Mouse (Mus musculus): ENCODE measurements around the gene H2-T23. TPM values are rescaled to one million over a fixed set of nuclear protein-coding genes. Genes with fewer than 3 reads are reported as not detected.

Gene H2-T23
- polyA plus RNA-seq, 1 experiment from 2014 or later = 15.9 TPM

DNA sequence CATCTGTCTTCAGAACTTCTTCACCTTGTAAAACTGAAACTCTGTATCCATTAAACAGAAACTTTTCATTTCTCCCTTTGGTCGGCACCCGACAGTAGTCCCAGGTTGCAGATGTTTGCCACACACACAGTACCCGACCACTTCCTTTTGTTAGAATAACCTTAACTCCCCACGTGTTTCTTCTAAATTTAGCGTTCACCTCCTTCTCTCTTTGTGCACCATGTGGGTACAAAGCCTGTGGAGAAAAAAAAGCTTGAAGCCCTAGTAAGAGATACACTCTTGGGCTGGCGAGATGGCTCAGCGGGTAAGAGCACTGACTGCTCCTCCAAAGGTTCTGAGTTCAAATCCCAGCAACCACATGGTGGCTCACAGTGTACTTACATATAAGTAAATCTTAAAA is 33.3 kb downstream of the H2-T23 start:
- 0 out of 2 replicates have a peak overlapping the region, but pooled peaks have one; percentile 4 for H3K4me2 ChIP-seq
- no peak overlapping the region for H3K9ac ChIP-seq (ENCODE audit: low read depth, low read length)
- peaks cover 31% of the 10 kb centered on the region for H3K4me1 ChIP-seq (replicated peaks; ENCODE audit: control insufficient read depth, insufficient read depth, low read length)
- WGBS = 62% methylated on average over 7 of the region's 7 CpGs
- peaks cover 10% of the 10 kb centered on the region for H3K9me3 ChIP-seq (ENCODE audit: control insufficient read depth, low read length)
- H3K27ac ChIP-seq (ENCODE audit: low read depth, low read length) = no peak overlapping the region
- H3K4me3 ChIP-seq (ENCODE audit: low read depth, low read length) = no peak overlapping the region
- ATAC-seq (replicated peaks; ENCODE audit: low FRiP score) (no peak), DNase-seq (ENCODE audit: low spot score) (no peak)
- H3K36me3 ChIP-seq (ENCODE audit: control insufficient read depth, insufficient read depth, low read length) = peaks cover 4% of the 10 kb centered on the region
- H3K27me3 ChIP-seq (replicated peaks; ENCODE audit: control insufficient read depth, insufficient read depth, low read length) = no peaks in the 10 kb centered on the region

DNA sequence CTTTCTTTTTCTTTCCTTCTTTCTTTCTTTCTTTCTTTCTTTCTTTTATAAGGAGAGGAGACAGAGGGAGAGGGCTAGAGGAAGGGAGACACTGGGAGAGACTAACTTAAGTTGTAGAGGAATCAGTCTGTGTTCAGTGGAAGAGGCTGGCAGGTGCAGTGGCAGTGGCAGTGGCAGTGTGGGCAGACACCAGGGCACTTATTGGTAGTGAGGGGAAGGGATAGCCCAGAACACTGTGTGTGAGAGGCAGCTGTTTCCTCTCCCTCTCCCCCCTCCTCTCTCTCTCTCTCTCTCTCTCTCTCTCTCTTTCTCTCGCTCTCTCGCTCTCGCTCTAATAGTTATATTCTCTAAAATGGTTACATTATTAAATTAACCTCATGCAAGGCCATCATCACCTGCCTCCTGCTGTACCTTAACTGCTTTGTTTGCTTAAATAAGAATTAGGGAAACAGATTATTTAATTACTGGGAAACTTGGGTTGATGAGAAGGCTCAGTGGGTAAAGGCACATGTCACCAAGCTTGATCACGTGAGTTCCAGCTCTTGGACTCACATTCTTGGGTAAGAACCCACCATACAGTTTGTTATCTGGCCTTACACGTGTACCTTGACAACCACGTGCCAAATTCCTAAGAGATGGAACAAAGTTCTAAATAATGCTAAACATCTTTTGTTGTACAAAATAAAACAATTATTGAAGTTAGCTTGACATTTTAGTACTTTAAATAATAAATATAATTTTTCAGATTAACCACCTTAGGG is 33.9 kb downstream of the H2-T23 start:
- ATAC-seq (replicated peaks; ENCODE audit: low FRiP score) = no peak
- WGBS = 73% methylated on average over 6 of the region's 6 CpGs
- Histone ChIP-seq H3K4me2 (peak overlapping the region; percentile 42), H3K36me3 (ENCODE audit: control insufficient read depth, insufficient read depth, low read length) (peaks cover 2% of the 10 kb centered on the region; the same call in 1 of the 2 replicates), H3K27ac (ENCODE audit: low read depth, low read length) (no peak overlapping the region), H3K27me3 (replicated peaks; ENCODE audit: control insufficient read depth, insufficient read depth, low read length) (no peaks in the 10 kb centered on the region), H3K9me3 (ENCODE audit: control insufficient read depth, low read length) (peaks cover 10% of the 10 kb centered on the region), H3K4me1 (replicated peaks; ENCODE audit: control insufficient read depth, insufficient read depth, low read length) (peaks cover 31% of the 10 kb centered on the region), H3K4me3 (ENCODE audit: low read depth, low read length) (no peak overlapping the region), H3K9ac (ENCODE audit: low read depth, low read length) (no peak overlapping the region)
- DNase-seq (ENCODE audit: low spot score) = no peak

DNA sequence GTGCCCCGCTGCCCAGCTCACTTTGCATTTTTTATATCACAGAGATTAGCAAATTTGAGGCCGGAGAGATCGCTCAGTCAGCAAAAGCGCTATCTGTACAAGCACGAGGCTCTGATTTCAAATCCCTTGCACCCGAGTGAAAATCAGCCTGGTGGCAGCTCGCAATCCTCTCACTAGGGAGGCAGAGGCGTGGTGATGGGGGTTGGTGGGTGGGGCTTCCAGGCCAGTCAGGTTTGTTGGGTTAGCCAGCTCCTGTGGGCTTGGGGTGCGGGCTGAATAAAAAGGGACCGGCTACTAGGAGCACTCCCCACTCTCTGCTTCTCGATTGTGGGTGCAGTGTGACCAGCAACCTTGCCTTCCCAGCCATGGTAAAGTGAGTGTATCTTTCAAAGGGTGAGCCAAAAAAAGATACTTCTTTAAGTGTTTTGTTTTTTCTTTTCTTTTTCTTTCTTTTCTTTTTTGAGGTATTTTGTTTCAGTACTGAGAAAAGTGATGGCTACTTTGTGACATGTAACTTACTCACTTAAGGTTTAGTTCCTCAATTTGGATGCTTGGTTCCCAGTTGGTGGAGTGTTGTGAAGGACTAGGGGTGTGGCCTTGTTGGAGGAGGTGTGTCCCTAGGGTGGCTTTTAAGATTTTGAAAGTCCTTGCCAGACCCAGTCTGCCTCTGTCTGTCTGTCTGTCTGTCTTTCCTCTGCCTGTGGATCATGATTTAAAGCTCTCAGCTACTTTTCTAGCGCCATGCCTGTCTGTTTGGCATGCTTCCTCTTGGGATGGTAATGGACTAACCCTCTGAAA is 34.7 kb downstream of the H2-T23 start:
- Histone ChIP-seq H3K27ac (ENCODE audit: low read depth, low read length) (peak overlapping the region; percentile 27; the same call in 1 of the 2 replicates), H3K9ac (ENCODE audit: low read depth, low read length) (no peak overlapping the region), H3K4me3 (ENCODE audit: low read depth, low read length) (no peak overlapping the region), H3K4me1 (replicated peaks; ENCODE audit: control insufficient read depth, insufficient read depth, low read length) (peaks cover 31% of the 10 kb centered on the region), H3K27me3 (replicated peaks; ENCODE audit: control insufficient read depth, insufficient read depth, low read length) (no peaks in the 10 kb centered on the region), H3K9me3 (ENCODE audit: control insufficient read depth, low read length) (peaks cover 10% of the 10 kb centered on the region), H3K4me2 (peak overlapping the region; percentile 42), H3K36me3 (ENCODE audit: control insufficient read depth, insufficient read depth, low read length) (peaks cover 2% of the 10 kb centered on the region; the same call in 1 of the 2 replicates)
- ATAC-seq (replicated peaks; ENCODE audit: low FRiP score) (no peak), DNase-seq (ENCODE audit: low spot score) (no peak)
- WGBS = 47% methylated on average over 12 of the region's 12 CpGs

DNA sequence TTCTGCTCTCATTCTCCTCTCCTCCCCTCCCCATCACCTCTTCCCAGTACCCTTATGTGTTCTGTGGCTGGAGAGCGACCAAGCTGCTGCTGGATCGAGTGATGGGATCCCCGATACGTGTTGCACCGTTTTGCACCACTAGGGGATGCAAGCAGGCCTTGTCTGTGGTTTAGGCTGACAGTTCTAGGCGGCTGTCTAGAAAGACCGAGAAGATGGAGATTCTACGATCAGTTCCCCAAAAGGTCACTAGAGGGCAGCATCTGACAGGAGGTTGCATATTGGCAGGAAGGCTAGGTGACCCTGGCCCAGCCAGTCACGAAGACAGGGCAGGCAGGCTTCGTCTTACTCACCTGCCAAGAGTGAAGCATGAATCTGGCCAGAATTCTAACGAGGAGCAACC is 35.7 kb downstream of the H2-T23 start:
- no peak overlapping the region for H3K27ac ChIP-seq (ENCODE audit: low read depth, low read length)
- H3K4me2 ChIP-seq = peak overlapping the region; percentile 36

DNA sequence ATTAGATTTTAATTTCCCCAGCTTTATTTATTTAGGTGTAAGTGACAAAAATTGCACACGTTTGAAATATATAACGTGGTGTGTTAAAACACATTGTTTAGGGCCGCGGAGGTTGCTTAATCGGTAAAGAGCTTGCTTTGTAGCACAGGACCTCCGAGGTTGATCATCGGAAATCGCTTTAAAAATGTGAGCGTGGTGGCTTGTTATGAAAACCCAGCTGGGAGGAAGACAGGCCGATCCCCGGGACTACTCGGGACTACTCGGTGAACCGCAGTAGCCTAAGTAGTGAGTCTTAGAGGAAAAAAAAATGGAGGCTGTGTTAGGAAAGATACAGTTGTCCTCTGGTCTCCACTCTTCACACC is 37.8 kb downstream of the H2-T23 start:
- DNase-seq (ENCODE audit: low spot score) (no peak), ATAC-seq (replicated peaks; ENCODE audit: low FRiP score) (no peak)
- Histone ChIP-seq H3K9ac (ENCODE audit: low read depth, low read length) (peak overlapping the region; percentile 74), H3K9me3 (ENCODE audit: control insufficient read depth, low read length) (no peaks in the 10 kb centered on the region), H3K27me3 (replicated peaks; ENCODE audit: control insufficient read depth, insufficient read depth, low read length) (no peaks in the 10 kb centered on the region), H3K4me3 (ENCODE audit: low read depth, low read length) (peak overlapping the region; percentile 69), H3K4me1 (replicated peaks; ENCODE audit: control insufficient read depth, insufficient read depth, low read length) (peaks cover 24% of the 10 kb centered on the region), H3K4me2 (peak overlapping the region; percentile 87), H3K27ac (ENCODE audit: low read depth, low read length) (peak overlapping the region; percentile 76), H3K36me3 (ENCODE audit: control insufficient read depth, insufficient read depth, low read length) (no peaks in the 10 kb centered on the region)
- 2% methylated on average over 14 of the region's 14 CpGs for WGBS

More for the DNA sequence above, 35.7 kb downstream of the H2-T23 start:
- Histone ChIP-seq H3K36me3 (ENCODE audit: control insufficient read depth, insufficient read depth, low read length) (0 out of 2 replicates have a peak, but pooled peaks cover 2% of the 10 kb centered on the region), H3K4me3 (ENCODE audit: low read depth, low read length) (no peak overlapping the region), H3K4me1 (replicated peaks; ENCODE audit: control insufficient read depth, insufficient read depth, low read length) (peaks cover 25% of the 10 kb centered on the region), H3K9me3 (ENCODE audit: control insufficient read depth, low read length) (peaks cover 3% of the 10 kb centered on the region), H3K9ac (ENCODE audit: low read depth, low read length) (no peak overlapping the region), H3K27me3 (replicated peaks; ENCODE audit: control insufficient read depth, insufficient read depth, low read length) (no peaks in the 10 kb centered on the region)
- DNase-seq (ENCODE audit: low spot score) (peak; percentile 88), ATAC-seq (replicated peaks; ENCODE audit: low FRiP score) (peak; percentile 68)
- WGBS = 4% methylated on average over 11 of the region's 11 CpGs

DNA sequence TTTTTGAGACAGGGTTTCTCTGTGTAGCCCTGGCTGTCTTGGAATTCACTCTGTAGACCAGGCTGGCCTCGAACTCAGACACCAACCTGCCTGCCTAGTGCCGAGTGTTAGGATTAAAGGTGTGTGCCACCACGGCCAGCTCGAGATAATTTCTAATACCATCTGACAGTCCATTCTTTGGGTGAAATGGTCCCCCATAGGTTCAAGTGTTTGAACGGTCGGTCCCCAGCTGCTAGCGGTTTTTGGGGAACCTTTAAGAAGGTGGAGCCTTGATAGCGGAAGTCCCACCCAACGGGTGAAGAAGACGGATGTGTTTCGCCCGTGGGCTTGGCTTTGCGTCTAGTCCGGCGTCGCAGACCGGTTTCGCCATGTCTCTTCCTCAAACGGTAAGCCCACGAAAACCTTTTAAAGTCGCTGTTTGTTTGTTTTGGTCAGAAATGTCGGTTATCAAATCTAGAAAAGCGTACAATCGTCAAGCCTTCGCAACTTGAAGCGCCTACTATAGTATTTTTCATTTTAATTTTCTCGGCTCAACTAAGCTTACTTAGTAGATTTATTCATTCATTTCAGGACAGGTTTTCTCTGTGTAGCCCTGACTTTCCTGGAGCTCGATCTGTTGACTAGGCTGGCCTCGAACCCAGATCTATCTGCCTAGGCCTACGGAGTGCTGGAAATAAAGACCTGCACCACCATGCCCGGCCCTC is 38.3 kb downstream of the H2-T23 start:
- Histone ChIP-seq H3K27ac (ENCODE audit: low read depth, low read length) (peak overlapping the region; percentile 76), H3K4me3 (ENCODE audit: low read depth, low read length) (peak overlapping the region; percentile 69), H3K4me1 (replicated peaks; ENCODE audit: control insufficient read depth, insufficient read depth, low read length) (peaks cover 24% of the 10 kb centered on the region), H3K4me2 (peak overlapping the region; percentile 87), H3K27me3 (replicated peaks; ENCODE audit: control insufficient read depth, insufficient read depth, low read length) (no peaks in the 10 kb centered on the region), H3K9me3 (ENCODE audit: control insufficient read depth, low read length) (no peaks in the 10 kb centered on the region), H3K36me3 (ENCODE audit: control insufficient read depth, insufficient read depth, low read length) (no peaks in the 10 kb centered on the region; the same call in 1 of the 2 replicates), H3K9ac (ENCODE audit: low read depth, low read length) (peak overlapping the region; percentile 74)
- ATAC-seq (replicated peaks; ENCODE audit: low FRiP score) (peak; percentile 77), DNase-seq (ENCODE audit: low spot score) (peak; percentile 74)
- 2% methylated on average over 31 of the region's 31 CpGs for WGBS

DNA sequence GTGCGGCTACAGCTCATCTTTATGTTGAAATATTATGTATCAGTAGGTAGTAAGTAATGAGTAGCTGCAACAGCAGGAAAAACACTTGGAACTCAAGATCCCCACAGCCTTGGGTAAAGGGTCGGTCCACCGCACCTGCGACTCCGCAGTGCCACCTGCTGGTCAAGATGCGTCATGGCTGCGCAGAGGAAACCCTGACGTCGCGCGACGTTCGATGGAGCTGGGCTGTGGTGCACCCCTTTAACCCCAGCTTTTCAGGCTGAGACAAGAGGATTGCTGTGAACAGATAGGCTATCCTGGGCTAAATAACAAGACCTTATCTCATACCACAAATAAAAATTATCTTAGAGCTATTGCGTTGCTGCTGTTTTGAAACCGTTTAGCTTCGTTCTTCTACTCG is 39.0 kb downstream of the H2-T23 start:
- H3K36me3 ChIP-seq (ENCODE audit: control insufficient read depth, insufficient read depth, low read length) = no peaks in the 10 kb centered on the region; the same call in 1 of the 2 replicates
- 6% methylated on average over 17 of the region's 17 CpGs for WGBS
- ATAC-seq (replicated peaks; ENCODE audit: low FRiP score) (peak; percentile 68), DNase-seq (ENCODE audit: low spot score) (peak; percentile 79)
- peak overlapping the region; percentile 69 for H3K4me3 ChIP-seq (ENCODE audit: low read depth, low read length)
- H3K9me3 ChIP-seq (ENCODE audit: control insufficient read depth, low read length) = no peaks in the 10 kb centered on the region
- H3K27ac ChIP-seq (ENCODE audit: low read depth, low read length) = no peak overlapping the region
- no peaks in the 10 kb centered on the region for H3K27me3 ChIP-seq (replicated peaks; ENCODE audit: control insufficient read depth, insufficient read depth, low read length)
- H3K9ac ChIP-seq (ENCODE audit: low read depth, low read length) = no peak overlapping the region
- H3K4me1 ChIP-seq (replicated peaks; ENCODE audit: control insufficient read depth, insufficient read depth, low read length) = peaks cover 24% of the 10 kb centered on the region
- peak overlapping the region; percentile 87 for H3K4me2 ChIP-seq

DNA sequence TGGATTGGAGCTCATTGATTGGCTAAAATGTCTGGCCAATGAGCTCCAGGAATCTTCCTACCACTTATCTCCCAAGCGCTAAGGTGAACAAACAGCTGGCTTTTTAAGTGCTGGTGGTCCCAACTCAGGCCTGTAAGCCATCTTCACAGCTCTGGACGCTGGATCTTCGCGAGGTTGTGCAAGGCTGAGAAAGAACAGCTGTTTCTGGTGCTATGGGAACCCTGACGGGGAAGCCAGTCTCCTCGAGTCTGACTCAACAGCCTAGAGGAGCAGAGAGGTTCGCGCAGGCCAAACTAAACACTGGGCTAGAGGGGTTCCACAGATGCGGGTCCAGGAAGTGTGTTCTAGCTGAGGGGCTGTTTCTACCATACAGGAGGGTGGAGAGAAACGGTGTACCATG is 40.9 kb downstream of the H2-T23 start:
- peaks cover 10% of the 10 kb centered on the region; the same call in 1 of the 2 replicates for H3K36me3 ChIP-seq (ENCODE audit: control insufficient read depth, insufficient read depth, low read length)
- DNase-seq (ENCODE audit: low spot score) (no peak), ATAC-seq (replicated peaks; ENCODE audit: low FRiP score) (no peak)
- H3K9ac ChIP-seq (ENCODE audit: low read depth, low read length) = no peak overlapping the region
- no peaks in the 10 kb centered on the region for H3K27me3 ChIP-seq (replicated peaks; ENCODE audit: control insufficient read depth, insufficient read depth, low read length)
- no peak overlapping the region for H3K4me3 ChIP-seq (ENCODE audit: low read depth, low read length)
- H3K27ac ChIP-seq (ENCODE audit: low read depth, low read length) = no peak overlapping the region
- no peaks in the 10 kb centered on the region for H3K9me3 ChIP-seq (ENCODE audit: control insufficient read depth, low read length)
- 46% methylated on average over 10 of the region's 10 CpGs for WGBS
- H3K4me1 ChIP-seq (replicated peaks; ENCODE audit: control insufficient read depth, insufficient read depth, low read length) = peaks cover 9% of the 10 kb centered on the region
- no peak overlapping the region for H3K4me2 ChIP-seq
